Mouse (Mus musculus) forebrain, embryonic 12.5 days (tissue): Measurements from ENCODE around the gene Samhd1. TPM values are rescaled to one million over a fixed set of nuclear protein-coding genes. Genes with fewer than 3 reads are reported as not detected.

ENCODE experiments used
- ATAC-seq: fragments of 200-750 bp; cut with Nextera tagmentation; 2 replicates; pipeline ENCODE4 v1.8.0; 2017; ENCODE audit warnings: moderate TSS enrichment; ENCODE audit not compliant: low FRiP score
- H3K27ac ChIP-seq: fragments of 300-500 bp; sonication (generic); 2 replicates; pipeline ENCODE4 v1.5.1; 2016; ENCODE audit warnings: mild to moderate bottlenecking
- H3K27me3 ChIP-seq: fragments of 300-500 bp; sonication (generic); 2 replicates; pipeline ENCODE4 v1.6.1; 2016; ENCODE audit warnings: mild to moderate bottlenecking
- H3K36me3 ChIP-seq: fragments of 300-500 bp; sonication (generic); replicated peaks from 2 replicates; pipeline ENCODE4 v1.6.1; 2016; ENCODE audit warnings: mild to moderate bottlenecking
- H3K4me1 ChIP-seq: fragments of 300-500 bp; sonication (generic); 2 replicates; pipeline ENCODE4 v1.6.1; 2016
- H3K4me2 ChIP-seq: fragments of 300-500 bp; sonication (generic); 2 replicates; pipeline ENCODE4 v1.6.1; 2016; ENCODE audit warnings: mild to moderate bottlenecking, moderate library complexity
- H3K4me3 ChIP-seq: fragments of 300-500 bp; sonication (generic); replicated peaks from 2 replicates; pipeline ENCODE4 v1.5.1; 2016; ENCODE audit warnings: mild to moderate bottlenecking
- H3K9ac ChIP-seq: fragments of 300-500 bp; sonication (generic); 2 replicates; pipeline ENCODE4 v1.6.1; 2016; ENCODE audit warnings: mild to moderate bottlenecking
- H3K9me3 ChIP-seq: fragments of 300-500 bp; sonication (generic); 2 replicates; pipeline ENCODE4 v1.6.1; 2016
- WGBS: fragments of 180-500 bp; shearing (Covaris S2); methylation state at CpG from one replicate; pipeline ENCODE4 v1.1.7; 2016; 5-methylcytosine and 5-hydroxymethylcytosine counted together
- polyA plus RNA-seq: library from polyadenylated mRNA; unstranded; fragments of >200 nt; fragmentation: Nextera tagmentation; extraction: Ambion mirVana; gene quantifications from 2 replicates; pipeline ENCODE4 v1.2.1, GENCODE M21; 2016

Gene Samhd1
- polyA plus RNA-seq, 1 experiment from 2014 or later, result 22.6 TPM

- no peak overlapping the region for H3K27ac ChIP-seq
- H3K4me3 ChIP-seq, result no peak overlapping the region
- peaks cover 12% of the 10 kb centered on the region for H3K36me3 ChIP-seq
- H3K4me2 ChIP-seq, result no peak overlapping the region
- WGBS, result 82% methylated on average over 3 of the region's 3 CpGs
- no peaks in the 10 kb centered on the region for H3K27me3 ChIP-seq
- ATAC-seq, result no peak
- no peaks in the 10 kb centered on the region for H3K4me1 ChIP-seq
- H3K9ac ChIP-seq, result no peak overlapping the region
- no peaks in the 10 kb centered on the region for H3K9me3 ChIP-seq
Measured at GRCm38 (mm10) chr2:157119075-157119474, 16.0 kb downstream of the Samhd1 start.

- Histone ChIP-seq H3K9me3 (no peaks in the 10 kb centered on the region), H3K27ac (no peak overlapping the region), H3K36me3 (peaks cover 17% of the 10 kb centered on the region), H3K4me2 (no peak overlapping the region), H3K27me3 (no peaks in the 10 kb centered on the region), H3K4me1 (no peaks in the 10 kb centered on the region), H3K4me3 (no peak overlapping the region), H3K9ac (no peak overlapping the region)
- 93% methylated on average over 4 of the region's 4 CpGs for WGBS
- no peak for ATAC-seq
Measured at GRCm38 (mm10) chr2:157118556-157118955, 16.5 kb downstream of the Samhd1 start.

GRCm38 (mm10) chr2:157116964-157117363 is 18.1 kb downstream of the Samhd1 start:
- H3K36me3 ChIP-seq, result peaks cover 26% of the 10 kb centered on the region
- no peak for ATAC-seq
- 22% methylated on average over 3 of the region's 3 CpGs for WGBS

DNA sequence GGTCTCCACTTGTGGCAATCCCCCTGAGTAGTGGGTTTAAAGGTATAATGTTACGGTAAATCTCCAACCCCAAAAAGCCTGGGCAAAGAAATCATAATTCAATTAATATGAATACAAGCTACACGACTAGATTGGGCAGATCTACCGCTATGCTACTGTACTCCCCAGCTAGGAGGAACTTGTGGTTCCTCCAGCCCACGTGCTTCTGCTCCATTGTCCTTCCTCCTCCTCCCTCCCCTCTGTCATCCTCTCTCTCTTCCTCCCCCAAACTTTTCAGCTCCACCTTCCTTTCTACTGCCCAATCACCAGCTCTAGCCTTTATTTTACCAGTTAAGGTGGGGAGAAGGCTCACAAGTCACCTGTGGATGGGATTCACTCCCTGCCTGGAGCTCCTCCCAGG is 26.8 kb downstream of the Samhd1 start:
- 86% methylated on average over 4 of the region's 4 CpGs for WGBS
- Histone ChIP-seq H3K4me3 (no peak overlapping the region), H3K9ac (no peak overlapping the region), H3K27me3 (no peaks in the 10 kb centered on the region), H3K36me3 (peaks cover 44% of the 10 kb centered on the region), H3K9me3 (no peaks in the 10 kb centered on the region), H3K27ac (no peak overlapping the region), H3K4me1 (no peaks in the 10 kb centered on the region), H3K4me2 (no peak overlapping the region)
- ATAC-seq, result no peak

More at GRCm38 (mm10) chr2:157116964-157117363, 18.1 kb downstream of the Samhd1 start:
- no peaks in the 10 kb centered on the region for H3K4me1 ChIP-seq
- no peak overlapping the region for H3K4me3 ChIP-seq
- no peak overlapping the region for H3K4me2 ChIP-seq
- H3K27me3 ChIP-seq, result no peaks in the 10 kb centered on the region
- H3K27ac ChIP-seq, result no peak overlapping the region
- no peak overlapping the region for H3K9ac ChIP-seq
- no peaks in the 10 kb centered on the region for H3K9me3 ChIP-seq

DNA sequence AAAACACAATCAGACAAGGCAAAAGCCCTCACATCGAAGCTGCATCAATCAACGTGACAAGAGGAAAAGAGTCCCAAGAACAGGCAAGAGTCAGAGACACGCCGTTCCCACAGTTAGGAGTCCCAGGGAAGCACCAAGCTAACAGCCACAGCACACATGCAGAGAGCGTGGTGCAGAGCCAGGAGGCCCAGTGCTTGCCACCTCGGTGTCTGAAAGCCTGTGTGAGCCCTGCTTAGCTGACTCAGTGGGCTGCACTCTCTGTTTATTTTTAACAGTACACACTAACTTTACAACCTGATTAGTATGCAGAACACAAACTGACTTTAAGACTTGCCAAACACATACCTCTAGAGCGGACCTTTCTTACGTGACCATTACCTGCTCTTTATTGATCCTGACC is 30.6 kb downstream of the Samhd1 start:
- no peaks in the 10 kb centered on the region for H3K4me1 ChIP-seq
- no peak overlapping the region for H3K9ac ChIP-seq
- no peak overlapping the region for H3K27ac ChIP-seq
- H3K4me3 ChIP-seq, result no peak overlapping the region
- H3K4me2 ChIP-seq, result no peak overlapping the region
- WGBS, result 92% methylated on average over 8 of the region's 8 CpGs
- no peaks in the 10 kb centered on the region for H3K9me3 ChIP-seq
- no peak for ATAC-seq
- H3K27me3 ChIP-seq, result no peaks in the 10 kb centered on the region
- peaks cover 52% of the 10 kb centered on the region for H3K36me3 ChIP-seq

DNA sequence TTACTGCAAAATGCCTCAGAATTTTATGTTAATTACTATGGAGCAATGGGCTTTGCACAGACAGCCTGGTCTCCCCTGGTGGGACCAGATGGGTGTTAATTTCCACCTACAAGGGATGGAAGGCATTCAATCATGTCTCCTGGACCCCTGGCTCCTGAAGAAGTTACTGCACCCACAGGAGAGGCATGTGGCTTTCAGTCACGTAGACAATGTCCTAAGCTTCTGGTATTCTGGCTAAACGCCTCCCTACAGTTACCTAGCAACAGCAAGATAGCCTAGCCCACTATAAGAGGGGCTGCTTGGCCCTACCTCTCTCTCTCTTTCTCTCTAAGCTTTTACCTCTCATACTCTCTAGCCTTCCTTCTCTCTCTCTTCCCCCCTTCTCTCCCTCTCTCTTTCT is 32.8 kb downstream of the Samhd1 start:
- Histone ChIP-seq H3K9me3 (no peaks in the 10 kb centered on the region), H3K36me3 (peaks cover 44% of the 10 kb centered on the region)

DNA sequence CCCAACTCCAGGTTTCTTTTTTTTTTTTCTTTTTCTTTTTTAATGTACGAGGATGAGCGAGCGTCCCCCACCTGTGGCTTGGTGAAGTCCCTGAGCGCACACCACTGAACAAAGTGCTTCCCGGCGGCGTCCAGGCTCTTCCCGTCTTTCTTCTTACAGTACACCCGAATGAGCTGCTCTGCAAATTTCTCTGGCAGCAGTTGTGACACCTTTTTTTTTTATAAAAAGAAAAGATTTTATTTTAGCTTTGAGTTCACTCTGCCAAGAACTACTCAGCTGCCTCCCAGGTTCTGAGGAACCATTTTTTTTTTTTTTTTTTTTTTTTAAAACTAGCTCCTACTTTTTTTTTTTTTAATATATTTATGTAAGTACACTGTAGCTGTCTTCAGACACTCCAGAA is 33.4 kb downstream of the Samhd1 start:
- Histone ChIP-seq H3K9ac (no peak overlapping the region), H3K27me3 (no peaks in the 10 kb centered on the region), H3K4me2 (no peak overlapping the region), H3K36me3 (peaks cover 44% of the 10 kb centered on the region), H3K27ac (no peak overlapping the region), H3K4me1 (no peaks in the 10 kb centered on the region), H3K9me3 (no peaks in the 10 kb centered on the region), H3K4me3 (no peak overlapping the region)
- no peak for ATAC-seq
- WGBS, result 97% methylated on average over 9 of the region's 9 CpGs

More for the DNA sequence above, 32.8 kb downstream of the Samhd1 start:
- no peaks in the 10 kb centered on the region for H3K27me3 ChIP-seq
- ATAC-seq, result no peak
- H3K27ac ChIP-seq, result no peak overlapping the region
- no peak overlapping the region for H3K4me2 ChIP-seq
- no peak overlapping the region for H3K9ac ChIP-seq
- 57% methylated on average over 2 of the region's 2 CpGs for WGBS
- H3K4me1 ChIP-seq, result no peaks in the 10 kb centered on the region
- H3K4me3 ChIP-seq, result no peak overlapping the region

DNA sequence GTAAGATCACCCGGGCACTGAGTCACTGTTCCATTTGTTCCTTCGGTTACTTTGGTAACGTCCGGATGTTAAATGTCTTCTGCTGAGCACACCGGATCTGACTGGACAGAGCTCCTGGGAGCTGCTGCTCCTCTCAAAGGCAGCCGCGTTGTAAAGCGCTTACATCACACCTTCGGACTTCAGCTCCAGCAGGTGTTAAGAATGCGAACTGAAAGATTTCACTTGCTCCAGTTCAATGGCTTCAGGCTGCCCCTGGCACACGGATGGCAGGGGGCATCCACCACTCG is 34.8 kb downstream of the Samhd1 start:
- Histone ChIP-seq H3K27ac (no peak overlapping the region), H3K4me3 (no peak overlapping the region), H3K9me3 (no peaks in the 10 kb centered on the region), H3K4me1 (no peaks in the 10 kb centered on the region), H3K36me3 (peaks cover 46% of the 10 kb centered on the region), H3K9ac (no peak overlapping the region), H3K27me3 (no peaks in the 10 kb centered on the region), H3K4me2 (no peak overlapping the region)
- 92% methylated on average over 12 of the region's 12 CpGs for WGBS
- ATAC-seq, result no peak

DNA sequence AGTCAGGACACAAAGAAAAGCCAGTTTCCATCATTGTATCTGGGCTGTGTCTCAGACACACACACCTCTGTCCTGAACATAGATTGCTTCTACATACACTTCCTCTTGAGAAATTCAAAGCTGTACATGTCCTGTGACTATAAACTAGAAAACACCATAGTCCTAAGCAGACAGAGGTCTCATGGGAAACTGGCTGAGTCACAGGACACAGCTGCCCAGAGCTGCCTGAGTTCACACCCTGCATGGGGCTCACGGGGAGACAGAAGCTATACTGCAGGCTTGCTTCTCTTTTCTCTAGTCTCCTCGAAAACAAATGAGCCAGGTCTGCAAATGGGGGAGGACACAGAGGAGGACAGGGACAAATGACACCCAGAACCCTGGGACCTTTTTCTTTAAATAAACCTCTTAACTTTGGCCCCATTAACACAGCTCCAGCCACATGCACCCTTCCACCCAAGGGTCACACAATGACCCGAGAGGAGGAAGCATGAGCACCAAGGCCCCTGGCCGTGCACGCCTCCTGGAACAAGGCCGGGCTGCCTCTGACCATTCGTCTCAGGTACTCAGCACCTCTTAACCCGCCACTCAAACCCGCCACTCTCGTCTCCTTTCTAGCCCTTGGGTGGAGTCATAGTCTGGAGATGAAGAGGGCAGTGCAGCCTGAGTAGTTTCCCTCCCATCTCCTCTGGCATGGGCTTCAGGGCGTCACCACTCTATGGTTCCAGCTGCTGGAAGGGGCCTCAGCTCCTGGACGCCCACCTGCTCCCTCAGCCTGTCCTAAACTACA is 35.3 kb downstream of the Samhd1 start:
- no peak overlapping the region for H3K4me3 ChIP-seq
- no peaks in the 10 kb centered on the region for H3K27me3 ChIP-seq
- no peak overlapping the region for H3K27ac ChIP-seq
- H3K9ac ChIP-seq, result no peak overlapping the region
- no peak for ATAC-seq
- 79% methylated on average over 12 of the region's 12 CpGs for WGBS
- H3K9me3 ChIP-seq, result no peaks in the 10 kb centered on the region
- H3K4me1 ChIP-seq, result no peaks in the 10 kb centered on the region
- H3K36me3 ChIP-seq, result peaks cover 41% of the 10 kb centered on the region
- no peak overlapping the region for H3K4me2 ChIP-seq

DNA sequence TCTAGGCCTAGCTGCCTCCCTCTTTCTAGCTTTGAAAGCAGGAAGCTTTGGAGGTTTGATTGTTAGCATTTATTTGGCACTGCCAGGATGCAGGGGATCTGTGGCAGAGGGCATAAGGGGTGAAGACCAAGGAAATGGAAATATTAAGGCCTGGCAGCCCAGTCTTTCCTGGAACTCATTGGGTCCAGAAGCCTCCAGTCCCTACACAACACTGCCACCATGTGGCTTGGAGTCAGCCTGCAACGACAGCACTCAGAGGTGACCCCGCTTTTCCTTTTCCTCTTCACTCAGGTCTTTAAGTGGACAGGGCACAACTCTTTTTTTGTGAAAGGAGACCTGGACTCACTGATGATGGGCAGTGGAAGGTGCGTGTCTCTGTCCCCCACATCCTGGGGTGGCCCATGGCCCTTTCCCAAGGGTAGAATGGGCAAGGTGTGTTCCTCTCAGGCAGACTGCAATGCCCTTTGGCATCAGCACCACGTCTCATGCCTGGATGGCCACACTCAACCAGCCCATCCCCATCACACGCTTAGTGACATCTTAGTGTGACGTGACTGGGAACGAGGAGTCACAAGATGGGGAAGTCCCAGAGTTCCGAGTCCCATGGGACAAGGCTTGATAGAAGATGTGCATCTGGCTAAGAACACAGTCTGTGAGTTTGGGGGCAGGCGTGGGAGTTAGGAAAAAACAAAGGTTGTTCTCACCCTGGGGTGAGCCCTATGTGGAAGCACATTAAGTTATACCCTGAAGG is 39.9 kb downstream of the Samhd1 start:
- whole genome bisulfite sequencing, result 60% methylated on average over 9 of the region's 9 CpGs
- peaks cover 15% of the 10 kb centered on the region for H3K36me3 ChIP-seq
- no peak for ATAC-seq
- H3K9ac ChIP-seq, result no peak overlapping the region
- no peaks in the 10 kb centered on the region for H3K9me3 ChIP-seq
- no peaks in the 10 kb centered on the region; the same call in 1 of the 2 replicates for H3K27me3 ChIP-seq
- no peak overlapping the region for H3K27ac ChIP-seq
- H3K4me1 ChIP-seq, result 0 out of 2 replicates have a peak, but pooled peaks cover 7% of the 10 kb centered on the region
- no peak overlapping the region for H3K4me2 ChIP-seq
- H3K4me3 ChIP-seq, result no peak overlapping the region

GRCm38 (mm10) chr2:157092024-157092423 is 43.0 kb downstream of the Samhd1 start:
- no peaks in the 10 kb centered on the region; the same call in 1 of the 2 replicates for H3K27me3 ChIP-seq
- no peak overlapping the region for H3K9ac ChIP-seq
- H3K36me3 ChIP-seq, result 0 out of 2 replicates have a peak, but pooled peaks cover 4% of the 10 kb centered on the region
- no peak overlapping the region for H3K4me2 ChIP-seq
- H3K4me3 ChIP-seq, result no peak overlapping the region
- no peak for ATAC-seq
- H3K4me1 ChIP-seq, result 0 out of 2 replicates have a peak, but pooled peaks cover 7% of the 10 kb centered on the region
- no peaks in the 10 kb centered on the region for H3K9me3 ChIP-seq
- H3K27ac ChIP-seq, result no peak overlapping the region
- 73% methylated on average over 8 of the region's 8 CpGs for WGBS

DNA sequence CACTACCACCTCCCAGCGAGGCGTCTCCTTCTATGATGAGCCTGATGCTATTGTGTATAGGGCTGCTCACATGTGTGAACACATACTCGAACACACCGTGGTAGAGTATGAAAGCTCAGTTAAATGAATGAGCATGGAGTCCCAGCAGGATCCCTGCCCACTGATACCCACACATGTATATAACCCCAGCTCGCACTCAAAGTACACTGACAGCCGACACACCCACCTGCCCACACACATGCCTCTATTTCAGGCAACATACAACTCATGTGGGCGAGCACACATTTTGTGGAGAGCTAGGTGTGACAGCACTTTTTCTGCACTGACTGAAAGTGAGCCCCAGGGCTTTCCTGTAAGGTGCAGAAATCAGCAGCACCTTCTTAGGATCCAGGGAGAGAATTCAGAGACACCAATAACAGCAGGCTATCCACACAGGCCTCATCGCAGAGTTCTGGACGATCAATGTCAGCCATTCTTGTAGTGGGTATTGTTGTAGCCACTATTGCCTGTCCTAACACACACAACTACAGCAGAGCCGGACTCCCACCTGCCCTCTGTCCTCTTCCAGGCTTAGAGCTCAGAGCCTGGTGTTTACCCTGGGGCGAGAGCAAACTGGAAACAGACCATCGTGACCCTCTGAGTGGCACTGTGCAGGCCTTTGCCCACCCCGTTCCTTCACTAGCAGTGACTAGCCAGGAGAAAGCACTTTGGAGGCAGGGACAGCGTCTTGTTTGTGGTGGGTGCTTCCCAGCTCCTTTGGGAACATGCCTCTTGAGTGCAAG is 47.3 kb downstream of the Samhd1 start:
- no peaks in the 10 kb centered on the region; the same call in 1 of the 2 replicates for H3K27me3 ChIP-seq
- H3K9me3 ChIP-seq, result no peaks in the 10 kb centered on the region
- H3K4me1 ChIP-seq, result 0 out of 2 replicates have a peak, but pooled peaks cover 7% of the 10 kb centered on the region
- no peak overlapping the region for H3K4me3 ChIP-seq
- no peak overlapping the region for H3K4me2 ChIP-seq
- 81% methylated on average over 14 of the region's 14 CpGs for WGBS
- H3K27ac ChIP-seq, result no peak overlapping the region
- no peaks in the 10 kb centered on the region for H3K36me3 ChIP-seq
- ATAC-seq, result no peak
- H3K9ac ChIP-seq, result no peak overlapping the region
